Mouse (Mus musculus): Measurements from ENCODE around the gene Arhgef12.

Arhgef12 gene

GRCm38 (mm10) chr9:42921830-42922229 is 185.2 kb downstream of the Arhgef12 start:
- DNase-seq (ENCODE audit: low read depth, low spot score): no peak

- no peak for DNase-seq (ENCODE audit: low read depth, low spot score)
Observed at GRCm38 (mm10) chr9:42920190-42920589, 186.8 kb downstream of the Arhgef12 start.

GRCm38 (mm10) chr9:42917911-42918310 is 189.1 kb downstream of the Arhgef12 start:
- no peak for DNase-seq (ENCODE audit: low read depth, low spot score)

All from retina, adult 2 months (tissue).